Mouse (Mus musculus) splenic B cell, adult 2 months (primary cell): ENCODE results near the gene Hpf1.
A peak's percentile ranks its signal among the peaks of the same experiment; 100 is the strongest.

Source experiments
- DNase-seq: peaks from one replicate; pipeline ENCODE4 v3.0.0-alpha.2; 2011; ENCODE audit warnings: low read depth, low spot score
- H3K27me3 ChIP-seq: 2 replicates; pipeline ENCODE4 v1.6.1; 2012; ENCODE audit warnings: mild to moderate bottlenecking, low read length, moderate library complexity, mixed read lengths; ENCODE audit not compliant: control insufficient read depth, poor library complexity, insufficient read depth, severe bottlenecking
- H3K36me3 ChIP-seq: 2 replicates; pipeline ENCODE4 v1.6.1; 2012; ENCODE audit warnings: mild to moderate bottlenecking, low read length, moderate library complexity, mixed read lengths; ENCODE audit not compliant: control insufficient read depth, poor library complexity, insufficient read depth, severe bottlenecking

The Hpf1 gene

DNA sequence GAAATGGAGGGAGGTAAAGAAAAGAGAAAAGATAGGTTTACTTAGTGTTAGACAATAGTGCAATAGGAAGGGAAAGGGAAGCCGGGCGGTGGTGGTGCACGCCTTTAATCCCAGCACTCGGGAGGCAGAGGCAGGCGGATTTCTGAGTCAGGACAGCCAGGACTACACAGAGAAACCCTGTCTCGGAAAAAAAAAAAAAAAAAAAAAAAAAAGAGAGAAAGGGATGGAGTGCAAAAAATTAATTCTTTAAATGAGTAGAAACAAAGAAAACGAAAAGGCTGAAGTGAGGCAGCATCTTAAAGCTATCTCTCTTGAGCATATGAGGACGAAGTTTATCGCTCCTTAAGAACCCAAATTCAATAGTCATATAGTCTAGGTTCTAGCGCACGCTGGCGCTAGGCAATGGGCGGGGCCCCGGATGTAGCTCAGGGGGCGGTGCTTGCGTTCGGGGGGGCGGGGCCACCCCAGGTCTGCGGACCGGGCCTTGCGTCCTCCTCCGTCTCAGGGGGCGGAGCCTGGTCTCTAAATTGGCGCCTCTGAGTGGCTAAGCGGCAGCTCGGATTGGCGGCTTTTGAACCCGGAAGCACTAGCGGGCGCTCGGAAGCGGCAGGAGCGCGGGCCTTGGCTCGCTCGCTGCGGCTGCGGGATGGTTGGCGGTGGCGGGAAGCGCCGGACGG, at the start of gene Hpf1:
TSS of gene Hpf1 (plus strand) at position 576 of the 677 bp plus-strand sequence.
- peak; percentile 99 for DNase-seq
- H3K36me3 ChIP-seq = no peaks in the 10 kb centered on the region; the same call in 1 of the 2 replicates
- H3K27me3 ChIP-seq = no peaks in the 10 kb centered on the region

DNA sequence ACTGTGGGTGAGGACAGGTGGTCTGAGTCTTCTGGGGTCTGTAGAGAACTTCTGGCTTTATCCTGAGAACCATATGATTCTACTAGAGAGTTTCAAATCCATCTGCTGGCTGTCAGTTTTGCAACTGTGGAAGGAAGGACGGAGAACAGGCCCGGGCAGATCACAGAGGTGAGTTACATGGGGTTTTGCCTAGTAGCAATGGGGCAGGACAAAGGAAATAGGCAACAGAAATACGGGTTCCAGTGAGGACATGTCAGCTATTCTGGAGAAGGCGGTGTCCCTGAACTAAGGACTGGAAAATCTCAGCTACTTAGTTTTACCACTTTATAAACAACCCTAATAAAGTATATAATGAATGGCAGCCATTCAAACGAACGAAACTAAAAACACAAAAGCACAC, 47.8 kb upstream of the Hpf1 start:
- H3K27me3 ChIP-seq = no peaks in the 10 kb centered on the region
- no peak for DNase-seq
- no peaks in the 10 kb centered on the region for H3K36me3 ChIP-seq

DNA sequence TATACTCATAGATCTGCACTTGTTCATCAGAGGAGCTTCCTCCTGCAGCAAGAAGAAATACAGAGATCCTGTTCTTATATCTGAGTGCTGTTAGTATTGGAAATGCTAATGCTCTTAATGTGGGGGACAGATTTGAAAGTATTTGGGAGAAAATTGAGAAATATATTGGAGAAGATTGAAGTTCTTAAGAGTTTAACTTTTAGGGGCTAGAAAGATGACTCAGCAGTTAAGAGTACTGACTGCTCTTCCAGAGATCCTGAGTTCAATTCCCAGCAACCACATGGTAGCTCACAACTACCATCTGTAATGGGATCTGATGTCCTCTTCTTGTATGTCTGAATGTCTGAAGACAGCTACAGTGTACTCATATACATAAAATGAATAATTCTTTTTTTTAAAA, 32.7 kb upstream of the Hpf1 start:
- DNase-seq = no peak
- H3K36me3 ChIP-seq = no peaks in the 10 kb centered on the region
- H3K27me3 ChIP-seq = no peaks in the 10 kb centered on the region

DNA sequence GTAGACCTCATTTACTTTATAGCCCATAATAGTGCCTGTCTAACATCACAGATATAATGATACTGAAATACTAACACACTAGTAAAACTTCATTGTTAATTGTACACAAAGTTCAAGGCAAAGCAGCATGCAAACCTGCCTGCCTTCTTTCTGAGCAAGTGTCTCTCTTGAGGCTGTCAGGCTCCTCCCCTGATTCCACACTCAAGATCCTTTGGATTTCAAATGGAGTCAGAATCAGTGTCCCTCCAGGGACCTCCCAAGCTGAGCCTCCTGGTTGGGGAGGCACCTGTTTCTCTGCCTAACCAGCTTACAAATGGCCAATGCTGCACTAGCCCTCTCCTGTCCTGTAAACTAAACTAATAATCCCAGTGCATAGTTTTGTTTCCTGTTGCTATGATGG, 32.1 kb upstream of the Hpf1 start:
- no peaks in the 10 kb centered on the region for H3K27me3 ChIP-seq
- DNase-seq = no peak
- H3K36me3 ChIP-seq = no peaks in the 10 kb centered on the region

DNA sequence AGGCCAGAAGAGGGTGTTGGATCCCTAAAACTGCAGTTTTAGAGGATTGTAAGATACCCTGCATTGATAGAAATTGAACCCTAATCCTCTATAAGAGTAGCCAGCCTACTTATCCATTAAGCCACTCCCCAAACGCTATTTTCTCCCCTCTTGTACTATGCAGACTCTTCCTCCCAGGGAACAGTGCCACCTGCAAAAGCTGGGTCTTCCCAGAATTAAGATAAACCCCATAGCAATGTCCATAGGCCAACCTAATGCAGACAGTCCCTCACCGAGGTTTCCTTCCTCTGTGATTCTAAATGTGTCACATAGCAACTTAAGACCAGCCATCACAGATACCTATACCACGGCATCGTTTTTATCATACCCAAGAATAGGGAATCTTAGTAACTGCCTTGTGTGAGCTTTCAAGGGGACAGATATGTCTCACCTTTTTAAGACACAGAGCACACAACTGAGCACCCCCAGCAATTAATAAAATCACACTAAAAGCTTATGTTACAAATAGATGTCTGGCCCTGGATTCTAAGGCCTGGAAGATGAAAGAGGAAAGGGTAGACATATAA, 31.2 kb upstream of the Hpf1 start:
- no peak for DNase-seq
- H3K27me3 ChIP-seq = no peaks in the 10 kb centered on the region
- no peaks in the 10 kb centered on the region for H3K36me3 ChIP-seq

DNA sequence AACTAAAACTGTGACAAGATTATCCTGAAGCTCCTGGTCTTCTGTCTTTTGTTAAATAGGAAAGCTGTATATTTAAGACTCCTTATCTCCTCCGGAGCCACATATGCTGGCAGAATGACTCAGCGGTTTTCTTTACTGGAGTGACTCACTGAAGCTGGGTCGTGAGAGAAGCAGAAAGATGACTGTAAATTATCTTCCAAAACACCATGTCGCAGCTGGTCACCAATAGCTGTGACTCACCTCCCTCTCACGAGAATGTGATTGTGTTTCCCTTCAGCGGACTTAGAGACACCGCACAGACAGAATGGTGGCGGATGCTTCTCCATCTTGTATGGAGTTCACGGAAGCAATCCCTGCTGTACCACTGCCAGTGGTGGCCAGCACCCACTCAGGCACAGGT, 30.6 kb upstream of the Hpf1 start:
- no peaks in the 10 kb centered on the region for H3K27me3 ChIP-seq
- DNase-seq = no peak
- H3K36me3 ChIP-seq = no peaks in the 10 kb centered on the region

DNA sequence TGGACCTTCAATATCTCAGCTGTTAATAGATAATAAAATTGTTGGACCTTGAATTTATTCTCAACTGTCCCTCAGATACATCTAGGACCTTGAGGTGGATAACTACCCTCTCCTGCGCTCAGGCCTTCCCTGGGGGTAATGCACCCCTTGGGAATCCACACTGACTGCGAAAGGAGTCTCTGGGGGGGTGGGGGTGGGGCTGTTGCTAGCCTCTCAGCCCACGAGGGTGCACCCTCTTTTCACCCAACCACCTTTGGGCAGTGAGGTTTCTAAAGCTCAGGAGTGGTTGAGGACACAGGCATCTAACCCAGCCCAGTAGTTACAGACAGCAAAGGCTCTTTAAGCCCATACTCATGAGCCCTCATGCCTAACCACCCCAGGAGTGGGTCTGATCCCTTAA, 29.5 kb upstream of the Hpf1 start:
- Histone ChIP-seq H3K36me3 (no peaks in the 10 kb centered on the region), H3K27me3 (no peaks in the 10 kb centered on the region)
- no peak for DNase-seq

DNA sequence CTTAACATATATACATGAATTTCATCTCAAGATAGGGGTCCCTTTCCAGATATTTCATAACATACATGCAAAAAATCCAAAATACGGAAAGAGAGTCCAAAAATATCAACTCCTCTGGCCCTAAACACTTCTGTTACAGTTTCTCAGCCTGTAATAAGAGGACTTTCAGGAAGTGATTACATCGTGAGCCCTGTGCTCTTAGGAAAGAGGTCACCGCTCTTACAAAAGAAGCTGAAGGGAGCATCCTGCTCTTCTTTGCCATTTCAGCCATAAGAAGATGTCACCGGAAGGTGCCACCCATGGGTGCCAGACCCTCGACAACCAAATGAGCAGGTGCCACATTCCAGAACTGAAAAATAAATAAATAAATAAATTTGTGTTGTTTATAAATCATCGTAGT, 28.4 kb upstream of the Hpf1 start:
- Histone ChIP-seq H3K36me3 (no peaks in the 10 kb centered on the region), H3K27me3 (no peaks in the 10 kb centered on the region)
- no peak for DNase-seq

DNA sequence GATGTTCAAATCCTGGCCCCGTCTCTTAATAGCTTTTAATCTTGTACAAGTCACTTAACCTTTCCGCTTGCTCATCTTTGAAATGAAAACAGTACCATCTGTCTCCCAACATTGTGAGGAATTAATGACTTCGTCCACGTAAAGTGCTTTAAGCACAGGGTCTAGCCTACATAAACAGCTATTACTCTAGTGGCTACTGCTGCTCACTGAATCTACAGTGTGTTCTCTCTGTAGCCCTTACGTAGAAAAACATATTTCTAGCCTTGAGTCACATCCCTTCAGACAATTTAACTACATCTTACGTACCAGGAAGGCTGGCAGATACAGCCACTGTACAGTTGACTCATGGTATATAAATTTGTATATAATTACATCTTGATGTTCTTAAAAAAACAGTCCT, 25.3 kb upstream of the Hpf1 start:
- H3K36me3 ChIP-seq = no peaks in the 10 kb centered on the region
- H3K27me3 ChIP-seq = no peaks in the 10 kb centered on the region
- no peak for DNase-seq

DNA sequence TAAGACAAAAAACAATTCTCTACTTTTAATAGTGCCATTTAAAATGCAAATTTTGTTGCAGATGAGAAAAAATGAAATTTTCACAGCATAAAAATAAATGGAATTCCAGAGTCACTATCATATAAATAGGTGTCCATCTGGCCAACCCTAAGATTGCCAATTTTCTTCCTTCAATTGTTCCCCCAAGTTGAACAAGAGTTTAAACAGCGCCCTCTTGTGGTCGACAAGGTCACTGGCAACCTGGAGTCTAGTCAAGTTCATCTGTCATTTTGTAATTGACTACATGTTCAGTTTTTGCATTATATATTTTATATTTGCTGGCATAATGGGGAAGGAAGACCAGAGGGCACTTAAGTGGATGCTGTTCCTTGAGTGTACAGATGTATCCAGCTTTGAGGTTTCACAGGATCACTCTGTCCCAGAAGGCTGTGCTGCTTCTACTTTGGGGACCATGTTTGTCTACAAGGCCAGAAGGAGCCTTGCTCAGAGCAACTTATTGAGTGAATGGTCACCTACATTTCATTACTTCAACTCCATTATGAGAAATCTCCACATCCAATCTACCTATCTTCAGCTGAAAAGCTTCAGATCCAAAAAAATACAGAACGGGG, 24.6 kb upstream of the Hpf1 start:
- H3K36me3 ChIP-seq = no peaks in the 10 kb centered on the region
- no peaks in the 10 kb centered on the region for H3K27me3 ChIP-seq
- peak; percentile 80 for DNase-seq

DNA sequence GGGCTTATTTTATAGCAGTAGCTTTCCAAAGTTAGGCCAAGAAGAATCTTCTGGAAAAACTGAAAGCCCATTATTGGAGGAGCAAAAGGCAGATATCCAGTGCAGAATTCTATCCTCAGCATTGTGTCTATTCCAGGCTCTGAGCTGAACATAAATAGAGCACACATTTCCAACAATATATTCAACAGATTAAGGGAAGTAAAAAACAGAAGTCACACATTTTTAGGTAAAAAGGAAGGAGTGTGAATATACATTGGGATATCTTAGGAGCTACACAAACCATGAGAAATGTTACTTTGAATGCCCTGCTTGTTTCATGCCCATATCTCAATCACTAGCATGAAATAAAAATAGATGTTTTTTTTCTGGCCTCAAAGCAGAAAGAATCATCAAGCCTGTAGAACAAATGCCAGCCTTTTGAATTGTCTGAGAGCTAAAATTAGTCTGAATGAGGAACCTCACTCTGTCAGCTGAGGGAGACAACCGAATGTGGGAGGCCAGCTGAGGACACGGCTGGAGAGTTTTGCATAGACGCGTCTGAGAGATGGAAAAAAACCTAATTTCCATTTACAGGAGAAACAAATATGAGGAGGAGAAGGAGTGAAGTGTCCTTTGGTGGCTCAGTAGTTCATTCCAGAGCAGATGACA, 22.6 kb upstream of the Hpf1 start:
- DNase-seq = peak; percentile 63

DNA sequence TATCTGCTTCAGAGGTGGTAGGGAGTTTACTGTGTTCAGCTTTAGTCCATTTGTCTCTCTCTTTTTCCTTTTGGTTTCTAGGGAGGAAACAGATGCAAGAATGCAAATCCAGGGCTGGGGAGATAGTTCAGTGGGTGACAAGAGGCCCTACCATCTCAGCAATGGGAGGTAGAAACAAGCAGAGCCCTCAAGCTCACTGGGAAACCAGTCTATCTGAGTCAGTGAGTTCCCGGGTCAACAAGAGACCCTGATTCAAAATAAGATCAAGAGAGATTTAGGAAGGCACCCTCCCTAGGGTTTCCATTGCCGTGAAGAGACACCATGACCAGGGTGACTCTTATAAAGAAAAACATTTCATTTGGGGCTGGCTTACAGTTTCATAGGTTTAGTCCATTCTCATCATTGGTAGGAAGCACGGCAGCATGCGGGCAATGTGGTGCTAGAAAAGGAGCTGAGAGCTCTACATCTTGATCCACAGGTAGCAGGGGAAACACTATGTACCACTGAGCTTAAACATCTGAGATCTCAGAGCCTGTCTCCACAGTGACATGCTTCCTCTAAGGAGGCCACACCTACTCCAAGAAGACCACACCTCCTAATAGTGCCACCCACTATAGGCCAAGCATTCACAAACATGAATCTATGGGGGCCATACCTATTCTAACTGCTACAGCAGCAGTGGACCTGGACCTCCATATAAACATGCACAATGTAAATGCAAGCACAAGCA, 21.8 kb upstream of the Hpf1 start:
- Histone ChIP-seq H3K36me3 (no peaks in the 10 kb centered on the region), H3K27me3 (no peaks in the 10 kb centered on the region)
- peak; percentile 42 for DNase-seq

More for the DNA sequence above, 22.6 kb upstream of the Hpf1 start:
- no peaks in the 10 kb centered on the region for H3K36me3 ChIP-seq
- no peaks in the 10 kb centered on the region for H3K27me3 ChIP-seq

DNA sequence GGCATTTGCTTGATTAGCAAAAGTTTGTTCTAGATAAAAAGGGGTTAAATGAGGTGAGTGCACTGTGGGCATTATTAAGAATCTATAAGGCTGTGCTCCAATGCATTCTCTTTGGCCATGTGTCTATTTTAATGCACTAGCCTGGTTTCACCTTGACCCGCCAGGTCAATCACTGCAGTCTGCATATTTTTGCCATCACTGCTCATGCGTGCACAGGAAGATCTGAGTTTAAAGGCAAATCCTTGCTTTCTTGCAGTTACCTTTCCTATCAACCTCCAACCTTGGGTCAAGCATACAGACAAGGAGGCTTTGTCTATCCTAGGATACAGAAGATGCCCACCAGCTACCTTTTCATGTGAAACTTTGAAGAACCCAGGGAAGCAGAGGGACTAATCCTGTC, 20.5 kb upstream of the Hpf1 start:
- Histone ChIP-seq H3K27me3 (no peaks in the 10 kb centered on the region), H3K36me3 (no peaks in the 10 kb centered on the region)
- no peak for DNase-seq

DNA sequence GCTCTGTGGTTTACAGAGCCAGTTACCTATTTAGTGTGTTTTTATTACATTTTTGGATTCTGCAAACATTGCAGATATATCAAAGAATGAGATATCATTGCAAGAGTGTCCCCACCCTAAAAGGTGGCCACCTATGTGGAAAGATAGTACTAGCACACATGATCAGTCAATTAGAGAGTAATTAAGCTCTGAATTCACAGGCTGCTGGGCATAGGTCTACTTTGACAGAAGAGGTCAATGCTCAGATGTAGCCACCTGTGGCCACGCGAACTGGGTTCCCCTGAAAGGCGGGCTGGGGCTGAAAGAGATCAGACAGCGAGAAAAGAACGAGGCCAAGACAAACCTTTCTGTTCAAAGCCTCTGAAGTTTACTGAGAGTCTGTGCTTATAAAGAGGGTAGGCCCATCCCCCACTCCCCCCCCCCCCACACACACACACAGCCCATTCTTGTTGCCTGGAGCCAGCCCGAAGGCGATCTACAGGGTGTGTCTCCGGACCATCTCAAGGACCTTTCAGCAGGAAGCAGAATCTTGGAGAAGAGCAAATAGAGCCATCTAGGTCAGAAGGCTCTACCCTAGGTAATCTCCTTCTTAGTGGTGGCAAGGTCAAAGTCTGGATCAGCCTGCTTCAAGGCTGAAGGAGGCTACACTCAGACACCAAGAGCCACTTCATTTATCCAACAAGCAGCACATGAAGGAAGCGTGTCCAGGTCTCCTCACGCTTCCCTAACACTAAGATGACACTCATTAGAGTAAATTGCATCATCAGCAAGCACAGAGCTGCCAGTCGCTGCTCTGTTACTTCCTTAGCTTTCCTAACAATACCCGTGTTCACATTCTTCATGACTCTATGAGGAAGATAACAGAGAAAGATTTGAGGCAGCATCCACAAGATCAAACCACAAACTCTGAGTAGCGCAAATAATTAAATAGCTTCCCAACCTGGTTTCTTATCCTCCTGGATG, 19.7 kb upstream of the Hpf1 start:
- no peak for DNase-seq
- no peaks in the 10 kb centered on the region for H3K27me3 ChIP-seq
- no peaks in the 10 kb centered on the region for H3K36me3 ChIP-seq
